Mouse (Mus musculus): Measurements from ENCODE around the gene Pygo1. TPM values are rescaled to one million over a fixed set of nuclear protein-coding genes. Genes with fewer than 3 reads are reported as not detected.

Gene Pygo1
- 0.90 TPM in 2 replicates for polyA plus RNA-seq (2015; fragmentation: Nextera tagmentation; extraction: Ambion mirVana)

GRCm38 (mm10) chr9:72925021-72925934 is at the start of gene Pygo1:
TSS of gene Pygo1 (plus strand) at chr9:72925645.
- WGBS: under 1% methylated on average over 61 of the region's 108 CpGs
- TF ChIP-seq CTCF (IDR thresholded peaks at IDR 0.05; ENCODE audit: low read depth): no peak
- H3K4me3 ChIP-seq (ENCODE audit: low read depth, low read length): peak within 1 kb of the TSS; percentile 64
- H3K27ac ChIP-seq (ENCODE audit: low read depth, low read length): peak within 1 kb of the TSS; percentile 70
- no peaks in the 10 kb centered on the region for H3K36me3 ChIP-seq (ENCODE audit: control insufficient read depth, insufficient read depth)
- peak within 1 kb of the TSS; percentile 85 for H3K4me2 ChIP-seq (replicated peaks; ENCODE audit: low read depth)
- ATAC-seq: peak; percentile 54
- no peaks in the 10 kb centered on the region for H3K4me1 ChIP-seq (replicated peaks; ENCODE audit: control insufficient read depth, insufficient read depth, low read length)
- no peaks in the 10 kb centered on the region for H3K9me3 ChIP-seq (ENCODE audit: control insufficient read depth)
- H3K27me3 ChIP-seq (replicated peaks; ENCODE audit: control insufficient read depth, insufficient read depth, low read length): peaks cover 19% of the 10 kb centered on the region
- peak within 1 kb of the TSS; percentile 71 for H3K9ac ChIP-seq (ENCODE audit: low read depth, low read length)

DNA sequence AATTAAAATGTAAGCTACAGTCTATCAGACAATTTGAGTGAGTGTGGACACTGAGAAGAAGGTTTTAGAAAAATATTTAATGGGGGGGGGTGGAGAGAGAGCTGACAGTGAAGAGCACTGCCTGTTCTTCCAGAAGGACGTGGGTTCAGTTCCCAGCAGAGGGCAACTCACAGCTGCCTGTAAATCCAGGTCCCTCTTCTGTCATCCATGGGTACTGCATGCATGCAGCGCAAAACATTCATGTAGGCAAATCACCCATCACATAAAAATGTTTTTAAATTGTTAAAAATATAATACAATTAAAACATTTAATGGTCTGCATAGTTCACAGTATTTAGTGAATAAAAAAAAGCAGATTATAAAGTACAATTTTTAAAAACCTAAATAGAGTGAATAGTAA is 49.6 kb upstream of the Pygo1 start:
- peak; percentile 45; the same call in 1 of the 2 replicates for TF ChIP-seq CTCF (IDR thresholded peaks at IDR 0.05; ENCODE audit: low read depth)
- Histone ChIP-seq H3K36me3 (ENCODE audit: control insufficient read depth, insufficient read depth) (no peaks in the 10 kb centered on the region), H3K4me2 (replicated peaks; ENCODE audit: low read depth) (no peak overlapping the region), H3K27me3 (replicated peaks; ENCODE audit: control insufficient read depth, insufficient read depth, low read length) (no peaks in the 10 kb centered on the region), H3K4me1 (replicated peaks; ENCODE audit: control insufficient read depth, insufficient read depth, low read length) (0 out of 2 replicates have a peak, but pooled peaks cover 7% of the 10 kb centered on the region), H3K4me3 (ENCODE audit: low read depth, low read length) (no peak overlapping the region), H3K9ac (ENCODE audit: low read depth, low read length) (no peak overlapping the region), H3K9me3 (ENCODE audit: control insufficient read depth) (no peaks in the 10 kb centered on the region), H3K27ac (ENCODE audit: low read depth, low read length) (no peak overlapping the region)
- ATAC-seq: no peak
- 82% methylated on average over 2 of the region's 2 CpGs for WGBS

GRCm38 (mm10) chr9:72877905-72878304 is 47.5 kb upstream of the Pygo1 start:
- no peak for ATAC-seq
- TF ChIP-seq CTCF (IDR thresholded peaks at IDR 0.05; ENCODE audit: low read depth): no peak
- 47% methylated on average over 11 of the region's 11 CpGs for WGBS
- Histone ChIP-seq H3K27me3 (replicated peaks; ENCODE audit: control insufficient read depth, insufficient read depth, low read length) (no peaks in the 10 kb centered on the region), H3K4me2 (replicated peaks; ENCODE audit: low read depth) (no peak overlapping the region), H3K27ac (ENCODE audit: low read depth, low read length) (no peak overlapping the region), H3K4me3 (ENCODE audit: low read depth, low read length) (no peak overlapping the region), H3K4me1 (replicated peaks; ENCODE audit: control insufficient read depth, insufficient read depth, low read length) (0 out of 2 replicates have a peak, but pooled peaks cover 9% of the 10 kb centered on the region), H3K36me3 (ENCODE audit: control insufficient read depth, insufficient read depth) (no peaks in the 10 kb centered on the region), H3K9ac (ENCODE audit: low read depth, low read length) (no peak overlapping the region), H3K9me3 (ENCODE audit: control insufficient read depth) (no peaks in the 10 kb centered on the region)

DNA sequence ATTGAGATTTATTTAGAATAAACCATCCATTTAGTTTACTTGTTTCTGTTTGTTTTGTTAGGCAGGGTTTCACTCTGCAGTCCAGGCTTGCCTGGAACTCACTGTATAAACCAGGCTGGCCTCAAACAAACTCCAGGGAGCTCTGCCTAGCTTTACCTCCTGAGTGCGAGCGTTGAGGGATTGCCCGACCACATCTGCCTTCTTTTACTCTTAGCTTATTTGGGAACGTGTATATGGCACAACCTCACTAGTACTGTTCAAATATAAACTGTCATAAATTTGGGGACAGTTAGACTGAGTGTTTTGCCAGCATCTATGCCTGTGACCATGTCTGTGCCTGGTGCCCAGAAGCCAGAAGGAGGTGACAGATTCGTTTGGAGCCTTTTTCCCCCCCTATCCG is 46.8 kb upstream of the Pygo1 start:
- Histone ChIP-seq H3K4me2 (replicated peaks; ENCODE audit: low read depth) (no peak overlapping the region), H3K36me3 (ENCODE audit: control insufficient read depth, insufficient read depth) (no peaks in the 10 kb centered on the region), H3K9ac (ENCODE audit: low read depth, low read length) (no peak overlapping the region), H3K27ac (ENCODE audit: low read depth, low read length) (no peak overlapping the region), H3K4me1 (replicated peaks; ENCODE audit: control insufficient read depth, insufficient read depth, low read length) (0 out of 2 replicates have a peak, but pooled peaks cover 9% of the 10 kb centered on the region), H3K9me3 (ENCODE audit: control insufficient read depth) (no peaks in the 10 kb centered on the region), H3K27me3 (replicated peaks; ENCODE audit: control insufficient read depth, insufficient read depth, low read length) (no peaks in the 10 kb centered on the region), H3K4me3 (ENCODE audit: low read depth, low read length) (no peak overlapping the region)
- WGBS: 52% methylated on average over 6 of the region's 6 CpGs
- no peak for TF ChIP-seq CTCF (IDR thresholded peaks at IDR 0.05; ENCODE audit: low read depth)
- ATAC-seq: no peak

DNA sequence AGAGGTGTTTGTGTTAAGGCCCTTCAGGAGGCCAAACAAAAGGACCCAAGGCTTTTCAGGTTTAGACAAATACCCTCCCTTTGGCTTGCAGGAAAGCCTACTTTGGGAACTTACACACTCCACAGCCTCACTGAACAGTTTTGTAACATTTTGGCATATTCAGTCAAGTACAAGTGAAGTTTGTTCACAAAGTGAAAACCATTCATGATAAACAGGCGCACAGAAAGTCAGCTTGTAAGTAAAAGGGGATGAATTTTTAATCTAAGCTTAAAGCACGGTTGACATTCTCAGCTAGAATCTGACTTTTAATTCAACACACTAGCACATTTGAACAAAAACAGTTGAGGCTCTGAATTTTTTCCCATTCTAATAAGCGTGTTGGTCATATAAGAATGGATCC is 45.8 kb upstream of the Pygo1 start:
- Histone ChIP-seq H3K27me3 (replicated peaks; ENCODE audit: control insufficient read depth, insufficient read depth, low read length) (no peaks in the 10 kb centered on the region), H3K36me3 (ENCODE audit: control insufficient read depth, insufficient read depth) (no peaks in the 10 kb centered on the region), H3K9ac (ENCODE audit: low read depth, low read length) (no peak overlapping the region), H3K4me1 (replicated peaks; ENCODE audit: control insufficient read depth, insufficient read depth, low read length) (0 out of 2 replicates have a peak, but pooled peaks cover 9% of the 10 kb centered on the region), H3K4me2 (replicated peaks; ENCODE audit: low read depth) (no peak overlapping the region), H3K4me3 (ENCODE audit: low read depth, low read length) (no peak overlapping the region), H3K27ac (ENCODE audit: low read depth, low read length) (no peak overlapping the region), H3K9me3 (ENCODE audit: control insufficient read depth) (no peaks in the 10 kb centered on the region)
- no peak for TF ChIP-seq CTCF (IDR thresholded peaks at IDR 0.05; ENCODE audit: low read depth)
- WGBS: 85% methylated on average over 3 of the region's 3 CpGs
- no peak for ATAC-seq

DNA sequence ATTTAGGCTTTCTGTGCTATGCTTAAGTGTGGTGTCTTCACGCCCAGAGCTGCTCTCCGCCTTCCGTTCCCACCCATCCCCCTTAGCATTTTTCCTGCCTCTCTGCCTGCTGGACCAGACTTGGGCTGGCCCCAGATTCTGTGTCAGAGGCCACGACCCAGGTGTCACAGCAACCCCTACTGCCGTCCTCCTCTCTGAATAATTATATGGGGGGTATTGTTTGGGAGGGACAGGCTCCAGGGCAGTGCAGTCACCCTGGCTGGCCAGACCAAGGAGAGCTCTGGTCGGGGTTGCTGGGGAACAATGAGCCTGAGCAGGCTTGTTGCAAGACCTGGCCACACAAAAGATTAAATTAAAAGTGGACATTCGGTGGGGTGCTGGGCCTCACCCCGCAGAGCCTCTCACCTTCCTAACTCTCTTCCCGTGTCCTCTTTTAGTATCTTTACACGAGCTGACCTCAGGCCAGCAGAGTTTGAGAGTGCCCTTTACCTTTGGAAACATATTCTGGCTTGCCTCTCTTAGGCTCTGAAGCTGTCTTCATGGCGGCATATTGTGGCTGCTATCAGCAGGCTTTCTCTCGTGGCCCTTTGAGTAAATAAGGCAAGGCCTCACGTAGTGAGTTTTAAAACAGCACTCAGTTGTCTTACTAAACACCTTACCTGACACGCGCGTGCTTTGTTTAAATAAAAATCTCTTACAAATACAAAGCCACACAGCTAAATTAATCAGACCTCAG is 45.1 kb upstream of the Pygo1 start:
- H3K9me3 ChIP-seq (ENCODE audit: control insufficient read depth): no peaks in the 10 kb centered on the region
- no peak overlapping the region for H3K9ac ChIP-seq (ENCODE audit: low read depth, low read length)
- no peak overlapping the region for H3K27ac ChIP-seq (ENCODE audit: low read depth, low read length)
- no peaks in the 10 kb centered on the region for H3K36me3 ChIP-seq (ENCODE audit: control insufficient read depth, insufficient read depth)
- no peak overlapping the region for H3K4me3 ChIP-seq (ENCODE audit: low read depth, low read length)
- 41% methylated on average over 16 of the region's 16 CpGs for WGBS
- ATAC-seq: no peak
- H3K27me3 ChIP-seq (replicated peaks; ENCODE audit: control insufficient read depth, insufficient read depth, low read length): no peaks in the 10 kb centered on the region
- H3K4me2 ChIP-seq (replicated peaks; ENCODE audit: low read depth): no peak overlapping the region
- H3K4me1 ChIP-seq (replicated peaks; ENCODE audit: control insufficient read depth, insufficient read depth, low read length): 0 out of 2 replicates have a peak, but pooled peaks cover 9% of the 10 kb centered on the region
- no peak for TF ChIP-seq CTCF (IDR thresholded peaks at IDR 0.05; ENCODE audit: low read depth)
